Mouse (Mus musculus): ENCODE measurements around the gene Gmpr2. TPM values are rescaled to one million over a fixed set of nuclear protein-coding genes. Genes with fewer than 3 reads are reported as not detected.

Gmpr2 gene
- polyA plus RNA-seq, 1 experiment: 31.4 TPM

DNA sequence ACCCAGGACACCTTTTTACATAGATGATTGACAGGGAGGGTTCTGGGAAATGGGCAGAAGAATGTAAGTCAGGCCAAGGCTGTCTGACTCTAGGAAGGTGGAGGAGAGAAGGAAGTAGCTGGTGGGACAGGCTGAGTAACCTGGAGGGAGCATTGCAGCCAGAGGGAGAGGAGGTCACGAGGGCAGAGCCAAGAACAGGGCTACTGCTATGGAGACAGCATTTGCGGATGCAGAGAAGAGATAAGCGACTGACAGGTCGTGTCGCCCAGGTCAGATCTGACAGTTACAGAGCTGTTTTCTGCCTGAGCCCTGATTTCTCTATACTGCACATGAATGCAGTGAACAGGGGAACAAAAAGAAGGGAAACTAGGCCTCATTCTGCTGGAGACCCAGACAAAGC is 35.7 kb downstream of the Gmpr2 start:
- Histone ChIP-seq H3K27ac (ENCODE audit: insufficient read depth, low read length) (no peak overlapping the region), H3K4me3 (ENCODE audit: insufficient read depth, low read length) (no peak overlapping the region), H3K4me1 (ENCODE audit: control insufficient read depth, insufficient read depth, low read length) (no peaks in the 10 kb centered on the region)
- TF ChIP-seq CTCF (IDR thresholded peaks at IDR 0.05; ENCODE audit: extremely low read depth, insufficient read depth, low read length): no peak
- no peak for TF ChIP-seq POLR2A (IDR thresholded peaks at IDR 0.05; ENCODE audit: extremely low read depth, insufficient read depth, low read length)

DNA sequence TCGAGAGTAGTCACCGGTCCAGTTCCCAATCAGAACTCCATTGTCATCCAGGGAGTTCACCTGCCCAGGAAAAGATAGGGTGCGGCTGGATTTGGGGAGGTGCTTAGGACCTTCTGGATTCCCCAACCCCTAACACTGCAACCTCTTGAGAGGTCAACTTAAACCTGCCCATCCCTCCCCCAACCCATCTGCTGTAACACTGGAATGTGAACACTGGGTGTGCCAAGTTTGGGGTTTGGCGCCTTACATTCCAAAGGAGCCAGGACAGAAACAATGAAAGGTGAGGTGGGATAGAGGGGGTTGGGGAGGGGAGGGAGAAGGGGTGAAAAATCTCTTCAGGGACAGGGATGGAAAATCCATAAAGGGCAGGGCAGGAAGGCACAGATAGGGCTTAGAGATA is 37.8 kb downstream of the Gmpr2 start:
- Histone ChIP-seq H3K4me1 (ENCODE audit: control insufficient read depth, insufficient read depth, low read length) (no peaks in the 10 kb centered on the region), H3K4me3 (ENCODE audit: insufficient read depth, low read length) (no peak overlapping the region), H3K27ac (ENCODE audit: insufficient read depth, low read length) (no peak overlapping the region)
- TF ChIP-seq CTCF (IDR thresholded peaks at IDR 0.05; ENCODE audit: extremely low read depth, insufficient read depth, low read length): no peak
- TF ChIP-seq POLR2A (IDR thresholded peaks at IDR 0.05; ENCODE audit: extremely low read depth, insufficient read depth, low read length): no peak

DNA sequence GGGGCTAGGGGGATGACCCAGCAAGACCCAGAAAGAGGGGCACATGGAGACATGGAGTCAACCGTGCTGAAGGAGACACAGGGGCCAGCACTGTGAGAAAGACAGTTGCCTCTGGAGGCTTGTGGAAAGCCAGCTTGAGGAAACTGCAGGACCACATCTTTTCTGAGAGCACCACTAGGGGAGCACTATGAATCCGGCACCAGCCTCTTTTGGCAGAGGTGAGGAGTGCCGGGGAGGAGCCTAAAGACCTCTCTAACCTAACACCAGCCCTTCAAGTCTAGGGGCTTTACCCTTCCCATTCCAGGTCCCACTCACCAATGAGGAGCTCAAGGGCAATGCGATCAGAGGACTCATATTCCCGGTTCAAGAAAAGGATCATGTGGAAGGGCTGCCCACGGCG is 40.0 kb downstream of the Gmpr2 start:
- H3K4me1 ChIP-seq (ENCODE audit: control insufficient read depth, insufficient read depth, low read length): no peaks in the 10 kb centered on the region
- H3K27ac ChIP-seq (ENCODE audit: insufficient read depth, low read length): no peak overlapping the region
- no peak overlapping the region for H3K4me3 ChIP-seq (ENCODE audit: insufficient read depth, low read length)
- TF ChIP-seq POLR2A (IDR thresholded peaks at IDR 0.05; ENCODE audit: extremely low read depth, insufficient read depth, low read length): no peak
- TF ChIP-seq CTCF (IDR thresholded peaks at IDR 0.05; ENCODE audit: extremely low read depth, insufficient read depth, low read length): no peak

DNA sequence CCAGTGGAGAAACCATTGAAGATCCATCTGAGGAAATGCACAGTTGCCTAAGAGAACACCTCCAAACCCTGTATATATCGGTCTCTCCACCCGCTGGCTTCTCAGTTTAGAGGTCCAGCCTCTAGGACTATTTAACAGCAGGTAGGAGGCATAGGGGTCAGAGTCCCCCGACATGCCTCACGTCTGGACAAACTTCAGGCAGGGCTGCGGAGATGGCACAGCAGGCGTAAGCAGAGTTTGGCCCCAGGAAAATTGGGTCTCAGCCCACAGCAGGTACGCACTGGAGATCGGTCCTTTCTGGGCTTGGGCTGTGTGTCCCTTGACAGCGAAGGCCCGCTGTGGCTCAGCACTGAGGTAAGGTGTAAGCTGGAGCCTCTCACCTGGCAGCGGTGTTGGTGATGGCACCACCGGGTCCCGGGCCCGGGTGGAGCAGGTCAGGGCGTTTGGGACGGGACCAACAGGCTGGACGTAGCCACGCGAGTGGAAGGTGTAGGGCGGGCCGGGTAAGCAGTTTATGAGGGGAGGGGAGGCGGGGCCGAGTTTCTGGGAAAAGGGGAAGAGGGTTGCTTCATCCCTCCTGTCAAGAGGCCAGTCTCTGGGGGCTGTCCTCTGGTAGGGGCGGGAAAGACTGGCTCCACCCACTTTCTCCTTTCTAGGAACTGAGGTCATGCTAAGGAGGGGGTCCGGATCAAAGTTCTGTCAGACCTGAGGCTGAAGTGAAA is 41.4 kb downstream of the Gmpr2 start:
- Histone ChIP-seq H3K27ac (ENCODE audit: insufficient read depth, low read length) (no peak overlapping the region), H3K4me3 (ENCODE audit: insufficient read depth, low read length) (no peak overlapping the region), H3K4me1 (ENCODE audit: control insufficient read depth, insufficient read depth, low read length) (no peaks in the 10 kb centered on the region)
- TF ChIP-seq CTCF (IDR thresholded peaks at IDR 0.05; ENCODE audit: extremely low read depth, insufficient read depth, low read length) (no peak), POLR2A (IDR thresholded peaks at IDR 0.05; ENCODE audit: extremely low read depth, insufficient read depth, low read length) (no peak)

DNA sequence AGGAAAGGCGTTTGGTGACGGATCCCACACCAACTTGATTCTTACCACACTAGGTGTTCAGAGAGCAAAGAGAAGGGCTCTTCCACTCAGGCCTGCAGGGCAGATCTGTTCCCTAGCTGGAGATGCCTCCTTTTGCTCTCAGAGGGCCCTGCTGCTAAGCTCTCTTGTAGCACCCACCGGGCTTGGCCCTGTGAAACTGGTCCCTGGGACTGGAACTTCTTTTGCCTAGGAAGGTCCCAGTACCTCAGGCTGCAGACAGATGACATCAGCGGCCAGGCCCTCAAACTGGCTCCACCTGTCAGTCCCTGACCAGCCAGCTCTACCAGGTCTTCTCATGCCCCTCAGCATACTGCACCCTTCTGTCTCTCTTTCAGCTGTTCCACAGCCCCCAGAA is 42.0 kb downstream of the Gmpr2 start, which contains the start of gene Tgm1:
Gene Tgm1 (minus strand): TSS at position 198 of the 394 bp plus-strand sequence.
- no peak within 1 kb of the TSS for H3K27ac ChIP-seq (ENCODE audit: insufficient read depth, low read length)
- H3K4me3 ChIP-seq (ENCODE audit: insufficient read depth, low read length): no peak within 1 kb of the TSS
- no peaks in the 10 kb centered on the region for H3K4me1 ChIP-seq (ENCODE audit: control insufficient read depth, insufficient read depth, low read length)
- TF ChIP-seq POLR2A (IDR thresholded peaks at IDR 0.05; ENCODE audit: extremely low read depth, insufficient read depth, low read length): no peak
- no peak for TF ChIP-seq CTCF (IDR thresholded peaks at IDR 0.05; ENCODE audit: extremely low read depth, insufficient read depth, low read length)

DNA sequence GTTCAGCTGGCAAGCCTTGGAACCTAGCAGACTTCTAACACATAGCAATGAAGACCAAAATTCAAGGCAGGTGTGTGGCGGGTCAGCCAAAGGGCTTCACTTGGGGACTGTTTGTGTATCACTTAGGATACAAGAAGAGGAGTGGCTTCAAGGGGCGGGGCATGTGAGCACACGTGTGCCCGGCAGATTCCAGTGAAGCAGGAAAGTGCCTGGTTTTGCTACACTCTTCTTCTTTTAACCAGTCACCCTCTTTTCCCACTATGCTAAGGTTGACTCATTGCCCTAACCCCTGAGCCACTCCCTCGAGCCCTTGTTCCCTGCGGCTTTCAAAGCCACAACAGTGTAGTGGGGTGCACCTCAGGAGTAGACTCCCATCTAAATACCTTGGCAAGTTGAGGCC is 43.2 kb downstream of the Gmpr2 start:
- no peak overlapping the region for H3K4me3 ChIP-seq (ENCODE audit: insufficient read depth, low read length)
- no peaks in the 10 kb centered on the region for H3K4me1 ChIP-seq (ENCODE audit: control insufficient read depth, insufficient read depth, low read length)
- no peak for TF ChIP-seq CTCF (IDR thresholded peaks at IDR 0.05; ENCODE audit: extremely low read depth, insufficient read depth, low read length)
- TF ChIP-seq POLR2A (IDR thresholded peaks at IDR 0.05; ENCODE audit: extremely low read depth, insufficient read depth, low read length): no peak
- no peak overlapping the region for H3K27ac ChIP-seq (ENCODE audit: insufficient read depth, low read length)

DNA sequence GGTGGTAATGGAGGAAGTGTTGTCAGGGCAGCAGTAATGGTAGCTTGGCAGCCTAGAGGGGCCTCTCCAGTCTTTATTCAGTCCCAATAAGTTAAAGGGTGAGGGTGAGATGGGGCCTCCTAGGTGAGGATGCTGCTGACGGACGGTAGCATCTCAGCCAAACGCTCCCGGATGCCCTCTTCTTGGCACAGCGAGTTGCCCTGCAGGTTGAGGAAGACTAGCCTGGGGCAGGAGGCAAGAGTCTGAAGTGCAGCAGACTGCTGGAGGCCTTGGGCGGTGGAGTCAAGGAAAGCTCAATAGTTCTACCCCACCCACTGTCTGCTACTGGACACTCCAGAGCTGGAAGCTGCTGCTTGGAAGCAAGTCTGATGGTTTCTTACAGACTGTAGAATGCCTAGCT is 44.5 kb downstream of the Gmpr2 start:
- Histone ChIP-seq H3K27ac (ENCODE audit: insufficient read depth, low read length) (no peak overlapping the region), H3K4me3 (ENCODE audit: insufficient read depth, low read length) (no peak overlapping the region), H3K4me1 (ENCODE audit: control insufficient read depth, insufficient read depth, low read length) (no peaks in the 10 kb centered on the region)
- TF ChIP-seq CTCF (IDR thresholded peaks at IDR 0.05; ENCODE audit: extremely low read depth, insufficient read depth, low read length) (no peak), POLR2A (IDR thresholded peaks at IDR 0.05; ENCODE audit: extremely low read depth, insufficient read depth, low read length) (no peak)

DNA sequence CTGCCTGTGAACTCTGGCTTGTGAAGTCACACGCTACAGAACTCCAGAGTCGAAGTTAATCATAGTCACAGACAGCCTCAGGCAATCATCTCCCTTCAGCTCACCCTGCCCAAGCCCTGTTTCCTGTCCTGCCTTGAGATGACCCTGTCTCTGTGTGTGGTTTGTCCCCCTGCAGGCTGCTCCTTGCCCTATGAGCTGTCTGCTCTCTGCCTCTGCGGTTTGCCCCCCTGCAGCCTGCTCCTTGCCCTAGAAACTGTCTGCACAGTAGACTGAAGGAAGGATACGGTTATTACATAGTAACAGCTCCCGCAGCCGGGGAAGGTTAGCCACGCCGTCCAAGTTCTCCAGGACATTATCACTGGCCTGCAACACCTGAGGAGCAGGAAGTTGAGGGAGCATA is 45.1 kb downstream of the Gmpr2 start:
- no peaks in the 10 kb centered on the region for H3K4me1 ChIP-seq (ENCODE audit: control insufficient read depth, insufficient read depth, low read length)
- TF ChIP-seq CTCF (IDR thresholded peaks at IDR 0.05; ENCODE audit: extremely low read depth, insufficient read depth, low read length) (no peak), POLR2A (IDR thresholded peaks at IDR 0.05; ENCODE audit: extremely low read depth, insufficient read depth, low read length) (no peak)
- H3K4me3 ChIP-seq (ENCODE audit: insufficient read depth, low read length): no peak overlapping the region
- H3K27ac ChIP-seq (ENCODE audit: insufficient read depth, low read length): no peak overlapping the region

DNA sequence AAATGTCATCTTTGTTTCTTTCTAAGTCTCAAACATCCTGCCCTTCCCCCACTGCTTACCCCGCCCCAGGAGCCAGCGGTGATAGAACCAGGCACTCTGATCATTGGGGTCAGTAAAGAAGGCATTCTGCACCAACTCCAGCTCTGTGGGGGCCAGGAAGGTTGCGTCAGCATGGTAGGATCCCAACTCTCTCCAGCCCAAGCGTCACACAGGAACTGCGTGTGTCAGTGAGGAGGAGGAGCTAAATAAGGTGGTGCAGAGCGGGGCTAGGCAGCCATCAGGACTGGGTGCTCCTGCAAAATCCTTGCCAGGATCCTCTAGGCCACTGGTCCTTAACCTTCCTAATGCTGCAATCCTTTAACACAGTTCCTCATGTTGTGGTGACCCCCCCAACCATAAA is 48.0 kb downstream of the Gmpr2 start:
- Histone ChIP-seq H3K4me3 (ENCODE audit: insufficient read depth, low read length) (no peak overlapping the region), H3K4me1 (ENCODE audit: control insufficient read depth, insufficient read depth, low read length) (no peaks in the 10 kb centered on the region), H3K27ac (ENCODE audit: insufficient read depth, low read length) (no peak overlapping the region)
- TF ChIP-seq POLR2A (IDR thresholded peaks at IDR 0.05; ENCODE audit: extremely low read depth, insufficient read depth, low read length) (no peak), CTCF (IDR thresholded peaks at IDR 0.05; ENCODE audit: extremely low read depth, insufficient read depth, low read length) (no peak)

DNA sequence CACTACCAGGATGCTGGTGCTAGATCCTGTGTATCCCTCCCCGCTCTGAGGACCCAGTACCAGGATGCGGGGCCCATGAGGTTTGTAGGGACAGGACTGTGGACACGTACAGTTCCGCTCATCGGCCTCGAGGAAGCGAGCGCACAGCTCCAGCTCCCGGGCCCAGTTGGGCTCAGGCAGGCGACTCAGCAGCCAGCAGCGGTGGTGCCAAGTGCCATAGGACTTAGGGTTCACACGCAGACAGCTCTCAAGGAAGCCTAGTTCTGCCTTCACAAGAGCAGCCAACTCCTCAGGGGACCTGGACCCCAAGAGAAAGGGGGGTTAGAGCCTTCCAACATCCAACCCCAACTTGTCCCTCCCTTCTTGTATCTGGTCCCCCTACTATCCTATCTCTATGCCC is 48.9 kb downstream of the Gmpr2 start:
- H3K4me1 ChIP-seq (ENCODE audit: control insufficient read depth, insufficient read depth, low read length): no peaks in the 10 kb centered on the region
- H3K4me3 ChIP-seq (ENCODE audit: insufficient read depth, low read length): no peak overlapping the region
- TF ChIP-seq POLR2A (IDR thresholded peaks at IDR 0.05; ENCODE audit: extremely low read depth, insufficient read depth, low read length) (no peak), CTCF (IDR thresholded peaks at IDR 0.05; ENCODE audit: extremely low read depth, insufficient read depth, low read length) (no peak)
- H3K27ac ChIP-seq (ENCODE audit: insufficient read depth, low read length): no peak overlapping the region

Data from cortical plate, adult 2 months (tissue).